Mouse (Mus musculus): ENCODE results near the gene Hoxb5. TPM values are rescaled to one million over a fixed set of nuclear protein-coding genes. Genes with fewer than 3 reads are reported as not detected.

The Hoxb5 gene
- polyA plus RNA-seq, 1 experiment: 1.3 TPM

DNA sequence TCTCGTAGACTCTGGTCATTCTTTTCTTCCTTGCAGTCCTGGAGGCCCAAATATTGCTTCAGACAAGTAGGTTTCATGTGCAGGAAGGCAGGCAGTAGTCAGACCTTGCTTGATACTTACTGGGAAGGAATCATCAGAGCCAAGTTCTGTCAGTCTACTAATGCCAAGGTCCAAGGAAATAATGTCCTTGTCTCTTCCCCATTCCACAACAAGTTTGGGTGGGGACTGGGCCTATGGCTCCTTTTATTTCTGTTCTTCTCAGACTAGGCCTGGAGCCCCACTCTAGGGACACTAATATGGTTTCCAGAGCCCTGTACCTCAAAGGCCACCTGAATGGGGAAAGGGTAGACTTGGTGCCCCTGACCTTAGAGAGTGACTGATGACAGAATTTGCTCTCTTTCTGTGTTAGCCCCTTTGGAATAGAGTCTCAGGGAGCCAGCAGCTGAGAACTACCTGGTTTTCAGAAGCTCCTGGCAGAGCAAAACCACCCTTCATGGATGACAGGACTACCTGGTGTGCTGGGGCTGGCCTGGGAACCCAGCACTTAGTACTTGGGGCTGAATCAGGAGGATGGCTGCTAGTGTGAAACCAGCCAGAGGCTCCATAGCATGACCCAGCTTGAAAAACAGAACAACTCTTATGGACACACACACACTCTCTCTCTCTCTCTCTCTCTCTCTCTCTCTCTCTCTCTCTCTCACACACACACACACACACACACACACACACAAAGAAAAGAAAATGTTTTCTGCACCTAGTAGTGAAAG lies 14.5 kb upstream of the Hoxb5 start:
- H3K4me1 ChIP-seq (ENCODE audit: control insufficient read depth, insufficient read depth, low read length): no peaks in the 10 kb centered on the region
- no peak overlapping the region for H3K4me3 ChIP-seq (replicated peaks; ENCODE audit: control insufficient read depth, low read depth, low read length)
- 43% methylated on average over 1 of the region's 1 CpGs for WGBS
- TF ChIP-seq POLR2A (IDR thresholded peaks at IDR 0.05; ENCODE audit: borderline replicate concordance, control insufficient read depth, low read depth, low read length): no peak
- TF ChIP-seq CTCF (IDR thresholded peaks at IDR 0.05; ENCODE audit: control insufficient read depth, insufficient read depth, low read length): no peak
- H3K27ac ChIP-seq (ENCODE audit: control insufficient read depth, insufficient read depth, low read depth, low read length, poor library complexity): no peak overlapping the region

DNA sequence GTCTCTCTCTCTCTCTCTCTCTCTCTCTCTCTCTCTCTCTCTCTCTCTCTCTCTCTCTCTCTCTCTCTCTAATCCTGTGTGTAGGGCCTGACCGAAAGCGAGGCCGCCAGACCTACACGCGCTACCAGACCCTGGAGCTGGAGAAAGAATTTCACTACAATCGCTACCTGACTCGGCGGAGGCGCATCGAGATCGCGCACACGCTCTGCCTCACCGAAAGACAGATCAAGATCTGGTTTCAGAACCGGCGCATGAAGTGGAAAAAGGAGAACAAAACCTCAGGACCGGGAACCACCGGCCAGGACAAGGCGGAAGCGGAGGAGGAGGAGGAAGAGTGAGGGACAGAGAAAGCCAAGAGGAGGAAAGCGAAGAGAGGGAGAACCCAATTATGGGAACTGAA lies 13.8 kb upstream of the Hoxb5 start:
- Histone ChIP-seq H3K4me3 (replicated peaks; ENCODE audit: control insufficient read depth, low read depth, low read length) (no peak overlapping the region), H3K4me1 (ENCODE audit: control insufficient read depth, insufficient read depth, low read length) (no peaks in the 10 kb centered on the region), H3K27ac (ENCODE audit: control insufficient read depth, insufficient read depth, low read depth, low read length, poor library complexity) (no peak overlapping the region)
- WGBS: 62% methylated on average over 21 of the region's 21 CpGs
- no peak for TF ChIP-seq POLR2A (IDR thresholded peaks at IDR 0.05; ENCODE audit: borderline replicate concordance, control insufficient read depth, low read depth, low read length)
- TF ChIP-seq CTCF (IDR thresholded peaks at IDR 0.05; ENCODE audit: control insufficient read depth, insufficient read depth, low read length): no peak

DNA sequence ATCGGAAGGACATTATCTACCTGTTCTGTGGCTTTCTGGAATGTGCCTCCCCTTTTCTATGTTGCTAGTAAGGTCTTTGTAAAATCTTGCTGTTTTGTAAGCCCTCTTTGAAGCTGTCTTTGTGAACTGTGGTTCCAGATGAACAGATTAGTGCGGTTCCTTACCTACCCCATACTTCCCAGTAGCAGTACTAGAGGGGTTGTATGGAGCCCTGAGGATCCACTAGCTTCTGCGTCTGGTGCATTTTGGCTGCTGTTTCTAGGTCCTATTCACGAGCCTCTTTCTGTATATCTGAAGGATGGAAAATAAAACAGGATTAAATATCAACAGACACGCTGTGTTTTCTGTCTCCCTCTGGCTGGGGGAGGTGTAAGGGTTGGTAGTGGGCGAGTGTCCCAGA lies 13.3 kb upstream of the Hoxb5 start:
- 64% methylated on average over 6 of the region's 6 CpGs for WGBS
- Histone ChIP-seq H3K27ac (ENCODE audit: control insufficient read depth, insufficient read depth, low read depth, low read length, poor library complexity) (no peak overlapping the region), H3K4me1 (ENCODE audit: control insufficient read depth, insufficient read depth, low read length) (no peaks in the 10 kb centered on the region), H3K4me3 (replicated peaks; ENCODE audit: control insufficient read depth, low read depth, low read length) (no peak overlapping the region)
- TF ChIP-seq CTCF (IDR thresholded peaks at IDR 0.05; ENCODE audit: control insufficient read depth, insufficient read depth, low read length) (no peak), POLR2A (IDR thresholded peaks at IDR 0.05; ENCODE audit: borderline replicate concordance, control insufficient read depth, low read depth, low read length) (no peak)

DNA sequence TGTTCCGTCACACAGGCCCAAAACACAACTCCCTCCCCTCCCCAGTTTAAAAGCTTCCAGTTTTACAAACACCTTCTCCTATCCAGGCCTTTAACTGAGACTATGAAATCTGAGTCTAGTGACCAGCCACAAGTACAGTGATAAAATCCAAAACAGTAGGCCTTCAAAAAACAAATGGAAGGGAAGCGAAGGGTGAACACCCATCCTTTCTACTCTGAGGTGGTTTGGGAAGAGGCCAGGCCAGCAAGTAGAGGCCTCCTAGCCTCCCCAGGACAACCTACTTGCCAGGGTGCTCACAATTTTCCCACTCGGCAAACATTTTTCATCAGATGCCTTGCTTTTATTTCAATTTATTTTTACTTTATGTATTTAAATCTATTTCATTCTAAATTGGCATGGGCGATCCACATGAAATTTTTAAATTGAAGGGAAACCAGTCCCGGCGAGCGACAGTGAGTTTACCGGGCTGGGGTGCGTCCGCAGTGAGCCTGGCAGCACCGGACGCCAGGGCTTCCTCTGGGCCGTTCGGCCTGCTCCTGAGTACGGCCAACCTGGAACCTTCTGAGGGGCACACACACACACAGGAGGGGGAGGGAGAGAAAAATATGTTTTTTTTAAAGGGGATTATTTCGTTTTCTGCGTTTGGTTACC lies 12.3 kb upstream of the Hoxb5 start:
- TF ChIP-seq CTCF (IDR thresholded peaks at IDR 0.05; ENCODE audit: control insufficient read depth, insufficient read depth, low read length) (no peak), POLR2A (IDR thresholded peaks at IDR 0.05; ENCODE audit: borderline replicate concordance, control insufficient read depth, low read depth, low read length) (no peak)
- Histone ChIP-seq H3K4me1 (ENCODE audit: control insufficient read depth, insufficient read depth, low read length) (no peaks in the 10 kb centered on the region), H3K4me3 (replicated peaks; ENCODE audit: control insufficient read depth, low read depth, low read length) (no peak overlapping the region), H3K27ac (ENCODE audit: control insufficient read depth, insufficient read depth, low read depth, low read length, poor library complexity) (no peak overlapping the region)
- WGBS: 70% methylated on average over 17 of the region's 17 CpGs

DNA sequence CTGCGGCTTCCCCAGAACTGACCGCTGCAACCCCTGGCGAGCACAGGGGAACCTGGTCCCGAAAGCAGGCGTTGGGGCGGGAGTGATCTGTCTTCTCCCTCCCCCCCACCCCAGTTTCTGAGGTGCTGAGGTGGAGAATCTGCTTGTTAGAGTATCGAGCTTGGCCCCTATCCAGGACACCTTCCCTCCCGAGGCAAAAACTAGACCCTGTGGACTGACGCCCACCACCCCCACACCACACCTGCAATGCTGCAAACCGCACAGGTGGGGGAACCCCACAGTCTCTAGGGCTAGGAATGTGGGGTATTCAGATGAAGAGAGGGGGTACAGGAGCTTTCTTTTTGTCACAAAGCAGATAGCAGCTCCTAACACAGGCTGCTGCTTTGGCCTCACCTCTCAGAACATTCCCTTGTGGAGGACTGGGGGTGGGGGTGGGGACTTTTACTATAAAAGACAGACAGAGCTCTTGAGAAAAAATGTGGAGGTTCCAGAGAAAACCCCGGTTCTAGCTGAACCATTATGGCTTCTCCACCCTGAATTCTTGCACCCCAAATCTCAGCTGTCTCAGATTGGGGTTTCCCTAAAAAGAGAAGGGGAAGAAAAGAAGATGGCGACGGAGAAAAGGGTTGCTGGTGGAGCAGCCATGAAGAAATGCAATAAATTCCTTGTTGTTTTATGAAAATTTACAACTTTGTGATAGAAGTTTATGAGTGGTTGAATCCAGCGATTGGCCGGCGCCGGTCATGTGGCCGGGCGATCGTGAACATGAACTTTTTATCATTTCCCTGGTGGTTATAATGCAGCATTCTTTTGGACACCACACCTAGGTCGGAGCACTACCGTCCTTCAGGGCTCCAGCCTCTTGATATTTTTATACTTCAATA lies 11.2 kb upstream of the Hoxb5 start, which contains the start of gene Hoxb6:
TSS of gene Hoxb6 (plus strand) at position 796 of the 884 bp plus-strand sequence.
- no peak for TF ChIP-seq CTCF (IDR thresholded peaks at IDR 0.05; ENCODE audit: control insufficient read depth, insufficient read depth, low read length)
- no peak for TF ChIP-seq POLR2A (IDR thresholded peaks at IDR 0.05; ENCODE audit: borderline replicate concordance, control insufficient read depth, low read depth, low read length)
- H3K4me3 ChIP-seq (replicated peaks; ENCODE audit: control insufficient read depth, low read depth, low read length): no peak within 1 kb of the TSS
- 25% methylated on average over 22 of the region's 22 CpGs for WGBS
- H3K4me1 ChIP-seq (ENCODE audit: control insufficient read depth, insufficient read depth, low read length): no peaks in the 10 kb centered on the region
- no peak within 1 kb of the TSS for H3K27ac ChIP-seq (ENCODE audit: control insufficient read depth, insufficient read depth, low read depth, low read length, poor library complexity)

DNA sequence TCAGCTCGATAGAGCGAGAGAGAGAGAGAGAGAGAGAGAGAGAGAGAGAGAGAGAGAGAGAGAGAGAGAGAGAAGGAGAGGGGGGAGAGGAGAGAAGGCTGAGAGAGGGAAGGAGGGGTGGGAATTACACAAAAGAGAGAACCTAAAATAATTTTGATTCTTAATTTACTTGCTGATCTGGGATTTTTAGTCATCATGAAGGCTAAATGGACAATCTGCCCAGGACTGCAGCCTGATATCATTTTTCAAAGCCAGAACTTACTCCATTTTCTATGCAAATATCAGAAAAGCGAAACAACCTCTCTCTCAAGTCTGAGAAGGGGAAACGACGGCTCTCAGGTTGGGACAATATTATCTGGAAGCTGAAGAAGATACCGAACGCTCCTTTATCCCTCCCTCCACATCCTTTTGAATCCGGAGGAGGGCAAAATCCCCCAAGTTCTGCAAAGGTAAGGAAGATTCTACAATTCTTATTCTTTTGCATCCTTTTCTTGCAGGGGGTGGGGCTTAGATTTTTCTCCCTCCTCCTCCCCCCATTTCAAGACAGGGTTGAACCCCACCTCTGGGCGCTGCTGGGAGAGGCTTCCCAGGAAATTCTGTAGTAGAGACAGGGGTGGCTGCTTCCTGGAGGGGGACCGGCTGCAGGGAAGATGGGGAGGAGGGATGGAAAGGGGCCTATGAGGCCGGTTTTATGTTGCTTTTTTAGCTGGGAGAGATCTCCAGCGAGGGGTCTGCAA lies 10.4 kb upstream of the Hoxb5 start:
- 4% methylated on average over 12 of the region's 12 CpGs for WGBS
- H3K4me1 ChIP-seq (ENCODE audit: control insufficient read depth, insufficient read depth, low read length): no peaks in the 10 kb centered on the region
- H3K4me3 ChIP-seq (replicated peaks; ENCODE audit: control insufficient read depth, low read depth, low read length): no peak overlapping the region
- H3K27ac ChIP-seq (ENCODE audit: control insufficient read depth, insufficient read depth, low read depth, low read length, poor library complexity): no peak overlapping the region
- TF ChIP-seq CTCF (IDR thresholded peaks at IDR 0.05; ENCODE audit: control insufficient read depth, insufficient read depth, low read length) (no peak), POLR2A (IDR thresholded peaks at IDR 0.05; ENCODE audit: borderline replicate concordance, control insufficient read depth, low read depth, low read length) (no peak)

DNA sequence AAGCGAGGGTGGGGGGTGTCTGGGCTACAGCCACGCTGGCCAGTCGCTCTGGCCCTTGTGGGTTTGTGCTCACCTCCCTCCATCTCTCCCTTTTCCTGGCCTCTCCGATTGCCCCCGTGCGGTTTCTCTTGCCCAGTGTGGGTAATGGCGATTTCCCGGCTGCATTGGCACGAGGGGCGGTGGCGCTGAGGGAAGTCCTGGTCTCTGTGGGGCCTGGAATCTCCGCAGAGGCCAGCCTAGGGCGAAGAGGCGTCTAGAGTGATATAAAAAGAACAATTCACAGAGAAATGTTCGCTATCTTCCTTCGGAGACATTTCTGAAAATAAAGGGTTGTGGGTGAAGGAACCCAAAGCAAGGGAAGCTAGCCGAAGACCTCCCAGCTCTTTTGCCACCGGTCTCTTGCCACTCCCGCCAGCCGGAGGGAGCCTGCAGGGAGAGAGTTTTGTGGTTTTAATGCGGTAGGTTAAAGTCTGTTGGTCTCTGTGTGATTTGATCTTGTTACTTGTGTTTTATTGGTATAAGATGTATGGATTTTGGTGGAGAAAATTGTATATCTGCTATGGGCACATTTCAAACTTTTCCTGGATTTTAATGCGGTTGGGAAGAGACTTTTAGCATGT lies 9.7 kb upstream of the Hoxb5 start:
- H3K4me3 ChIP-seq (replicated peaks; ENCODE audit: control insufficient read depth, low read depth, low read length): no peak overlapping the region
- no peaks in the 10 kb centered on the region for H3K4me1 ChIP-seq (ENCODE audit: control insufficient read depth, insufficient read depth, low read length)
- 1% methylated on average over 22 of the region's 22 CpGs for WGBS
- no peak overlapping the region for H3K27ac ChIP-seq (ENCODE audit: control insufficient read depth, insufficient read depth, low read depth, low read length, poor library complexity)
- TF ChIP-seq CTCF (IDR thresholded peaks at IDR 0.05; ENCODE audit: control insufficient read depth, insufficient read depth, low read length): no peak
- TF ChIP-seq POLR2A (IDR thresholded peaks at IDR 0.05; ENCODE audit: borderline replicate concordance, control insufficient read depth, low read depth, low read length): no peak

Measured in bone marrow, adult 2 months (tissue).